Mouse (Mus musculus) neural tube, embryonic 10.5 days (tissue): ENCODE measurements around the gene Ttll3.

ENCODE experiments used
- DNase-seq: peaks from one replicate; pipeline ENCODE4 v3.0.0-alpha.2; 2017; ENCODE audit warnings: low spot score; ENCODE audit errors: extremely low spot score

The Ttll3 gene

DNA sequence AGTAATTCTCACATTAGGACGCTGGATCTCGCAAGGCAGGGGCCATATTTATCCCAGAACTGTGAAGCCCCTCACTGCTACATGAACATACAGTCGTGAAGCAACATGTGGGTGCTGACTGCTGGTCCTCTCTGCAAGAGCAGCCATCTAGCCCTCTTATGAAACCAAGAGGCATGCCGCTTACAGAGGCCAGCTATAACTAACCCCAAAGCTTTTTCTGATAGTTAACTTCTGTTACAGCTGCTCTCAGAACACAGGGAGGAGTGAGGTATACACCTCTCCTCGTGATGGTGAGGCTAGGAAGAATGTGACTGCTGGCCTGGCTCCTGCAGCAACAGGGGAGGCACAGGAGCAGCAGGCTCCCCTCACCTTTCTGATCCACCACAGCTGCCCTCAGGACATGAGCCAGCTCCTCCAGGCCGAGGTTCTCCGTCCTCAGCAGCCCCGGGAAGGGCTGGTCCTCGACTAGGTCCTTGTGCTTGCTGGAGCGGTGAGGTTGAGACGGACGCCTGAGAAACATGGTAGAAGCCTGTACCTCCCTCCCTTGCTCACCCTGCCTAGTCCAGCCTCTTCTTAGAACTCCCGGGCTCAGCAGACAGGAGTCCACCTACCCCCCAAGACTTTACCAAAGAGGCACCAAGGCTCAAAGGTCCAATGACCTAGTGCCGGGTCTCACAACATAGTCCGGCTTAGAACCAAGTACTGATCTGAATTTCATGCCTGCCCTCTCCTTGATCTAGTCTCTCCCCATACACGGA, 29.6 kb downstream of the Ttll3 start:
- DNase-seq, result no peak

DNA sequence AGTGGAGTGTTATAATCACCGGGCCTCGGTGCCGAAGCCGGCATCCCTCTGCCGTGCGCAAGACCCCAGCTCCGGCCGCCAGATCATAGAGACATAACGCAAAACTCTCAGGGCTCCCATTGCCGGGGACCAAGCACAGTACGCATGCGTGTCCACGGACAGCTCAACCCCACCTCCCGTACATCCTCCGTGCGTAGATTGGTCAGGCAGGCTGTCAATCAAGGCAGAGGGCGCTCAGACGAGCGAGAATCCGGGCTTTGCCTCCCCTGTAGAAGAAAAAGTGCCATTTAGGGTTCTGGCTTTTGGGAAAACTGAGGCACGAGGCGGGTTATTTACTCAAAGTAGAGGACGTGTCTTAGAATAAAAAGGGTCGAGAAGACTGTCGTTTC, 30.1 kb downstream of the Ttll3 start, which contains the start of gene Rpusd3:
Rpusd3 (minus strand) TSS at position 142 of the 389 bp plus-strand sequence.
- DNase-seq, result peak; percentile 97

- DNase-seq, result no peak
Measured at GRCm38 (mm10) chr6:113423000-113423399, 33.9 kb downstream of the Ttll3 start.

DNA sequence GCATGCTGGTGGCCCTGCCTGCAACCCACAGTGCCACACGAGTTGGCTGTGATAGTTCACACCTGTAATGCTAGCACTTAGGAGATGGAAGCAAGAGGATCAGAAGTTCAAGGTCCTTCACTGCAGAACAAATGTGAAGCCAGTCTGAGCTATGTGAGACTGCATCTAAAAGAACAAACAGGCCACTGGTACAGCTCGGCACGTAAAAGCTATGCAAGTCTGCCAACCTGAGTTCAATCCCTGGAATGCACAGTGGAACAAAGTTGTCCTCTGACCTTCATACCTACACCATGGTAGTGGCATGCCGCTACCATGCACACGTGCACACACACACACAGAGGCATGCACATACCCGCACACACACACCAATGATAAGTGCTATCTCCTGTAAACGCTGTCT, 35.1 kb downstream of the Ttll3 start:
- no peak for DNase-seq

DNA sequence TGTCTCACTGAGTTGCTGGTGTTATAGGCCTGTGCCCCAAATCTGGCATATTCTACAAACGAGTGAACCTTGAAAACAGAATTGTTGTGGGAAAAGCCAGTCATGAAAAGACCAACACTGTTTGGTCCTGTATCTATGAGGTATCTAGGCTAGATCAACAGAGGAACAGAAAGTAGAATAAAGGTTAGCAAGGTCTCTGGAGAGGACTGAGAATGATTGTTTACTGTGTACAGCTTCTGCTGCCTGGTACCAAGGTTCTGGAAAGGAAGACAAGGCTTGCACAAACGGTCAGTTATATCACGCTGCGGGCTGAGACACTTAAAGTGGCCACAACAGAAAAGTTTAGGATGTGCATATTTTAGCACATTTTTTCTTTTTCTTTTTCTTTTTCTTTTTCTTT, 37.6 kb downstream of the Ttll3 start:
- DNase-seq, result no peak

DNA sequence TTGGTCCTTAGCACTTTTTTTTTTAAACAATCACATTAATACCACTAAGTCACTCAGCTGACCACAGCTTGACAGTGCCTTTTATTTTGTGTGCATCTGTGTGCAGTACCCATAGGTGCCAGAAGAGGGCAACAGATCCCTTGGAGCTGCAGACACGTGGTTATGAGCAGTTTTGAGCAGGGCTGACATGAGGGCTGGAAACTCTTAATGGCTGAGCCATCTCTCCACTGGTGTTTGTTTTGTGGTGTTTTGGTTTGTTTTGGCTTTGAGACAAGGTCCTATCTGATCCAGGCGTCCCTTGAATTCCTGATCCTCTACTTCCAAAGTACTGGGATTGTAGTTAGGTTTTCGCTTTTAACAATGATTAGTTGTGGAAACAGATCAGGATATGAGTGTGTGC, 38.3 kb downstream of the Ttll3 start:
- peak; percentile 47 for DNase-seq

DNA sequence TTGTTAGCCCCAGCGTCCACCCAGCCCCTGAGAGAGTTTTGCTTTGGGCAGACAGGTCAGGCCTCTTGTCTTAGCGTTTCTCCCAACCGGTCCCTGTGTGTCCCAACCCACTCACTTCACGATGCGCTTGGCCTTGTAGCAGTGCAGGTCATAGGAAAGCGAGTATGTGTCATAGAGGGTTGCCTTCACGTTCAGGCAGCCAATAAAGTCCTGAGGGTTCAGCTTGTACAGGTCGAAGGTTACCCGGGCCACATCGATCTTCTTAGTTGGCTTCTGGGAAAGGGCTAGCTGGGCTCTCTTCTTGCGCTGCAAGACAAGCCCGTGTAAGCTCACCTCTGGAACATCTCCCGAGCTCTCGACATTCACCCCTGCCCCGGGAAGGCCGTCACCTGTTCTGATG, 38.9 kb downstream of the Ttll3 start:
- no peak for DNase-seq

DNA sequence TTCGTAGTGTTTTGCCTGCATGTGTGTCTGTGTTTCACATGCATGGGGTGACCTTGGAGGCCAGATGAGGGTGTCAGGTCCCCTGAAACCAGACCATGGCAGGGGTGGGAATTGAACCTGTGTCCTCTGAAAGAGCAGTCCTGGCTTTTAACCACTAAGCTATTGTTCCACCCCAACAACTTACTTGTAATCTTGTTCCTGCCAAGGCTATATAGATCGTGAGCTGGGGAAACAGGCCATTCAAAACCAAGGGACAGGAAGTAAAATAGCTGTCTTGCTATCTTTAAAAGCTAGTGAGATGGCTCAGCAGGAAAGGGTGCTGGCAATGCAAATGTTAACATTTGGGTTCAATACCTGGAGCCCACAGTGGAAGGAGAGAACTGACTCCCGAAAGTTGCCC, 40.9 kb downstream of the Ttll3 start:
- no peak for DNase-seq

DNA sequence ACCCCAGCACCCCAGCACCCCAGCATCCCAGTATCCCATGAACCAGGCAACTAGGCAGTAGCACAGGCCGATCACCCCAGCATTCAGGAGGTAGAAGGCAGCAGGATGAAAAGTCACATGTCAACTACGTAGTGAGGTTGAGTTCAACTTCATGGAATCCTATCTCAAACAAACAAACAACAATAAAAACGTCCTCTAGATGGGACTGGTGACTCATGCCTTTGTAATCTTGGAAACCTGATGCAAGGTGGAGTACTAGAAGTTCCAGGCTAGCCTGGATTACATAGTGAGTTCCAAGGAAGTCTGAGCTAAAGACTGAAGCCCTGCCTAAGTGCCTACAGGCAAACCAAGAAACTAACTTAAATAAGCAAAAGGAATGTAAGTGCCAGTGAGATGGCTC, 41.8 kb downstream of the Ttll3 start:
- no peak for DNase-seq

GRCm38 (mm10) chr6:113431801-113432200, 42.7 kb downstream of the Ttll3 start:
- no peak for DNase-seq

DNA sequence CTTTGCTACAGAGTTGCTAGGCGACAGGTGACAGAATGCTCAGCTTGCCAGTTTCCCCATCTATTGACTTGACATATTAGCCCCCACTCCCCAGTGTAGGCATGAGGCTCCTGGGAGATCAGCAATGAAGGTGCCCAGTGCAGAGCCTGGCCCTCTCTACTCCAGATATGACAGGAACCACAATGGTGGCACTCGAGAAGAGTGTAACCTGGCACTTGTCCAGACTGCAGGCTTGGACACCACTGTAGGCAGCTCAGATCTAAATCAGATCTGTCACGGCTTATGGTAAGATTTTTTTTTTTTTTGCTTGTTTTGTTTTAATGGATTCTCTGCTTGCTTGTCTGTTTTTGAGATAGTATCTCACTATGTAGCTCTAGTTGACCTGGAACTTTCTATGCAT, 44.6 kb downstream of the Ttll3 start:
- no peak for DNase-seq

DNA sequence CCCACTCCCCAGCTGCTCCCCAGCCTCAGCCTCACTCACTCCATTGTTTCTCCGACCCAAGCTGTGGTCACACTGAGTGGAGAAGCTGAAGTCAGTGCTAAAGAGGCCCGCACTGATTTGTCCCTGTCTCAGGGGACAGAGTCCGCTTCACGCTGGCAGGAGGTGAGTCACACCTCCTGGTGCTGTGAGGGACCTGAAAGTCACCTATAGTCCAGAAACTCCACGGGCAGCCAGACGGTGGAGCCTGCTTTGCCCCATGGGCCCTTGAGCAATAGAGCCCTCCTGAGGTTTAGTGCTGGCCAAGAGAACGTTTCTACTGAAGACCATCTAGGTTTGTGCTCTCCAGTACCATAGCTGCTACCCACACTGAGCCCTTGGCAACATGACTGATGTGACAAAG, 45.6 kb downstream of the Ttll3 start:
- no peak for DNase-seq

GRCm38 (mm10) chr6:113435664-113436205, 46.7 kb downstream of the Ttll3 start, which contains the start of gene Cidec:
Cidec (minus strand) TSS chr6:113435760.
- DNase-seq, result no peak

- DNase-seq, result no peak
Measured at GRCm38 (mm10) chr6:113437135-113437534, 48.1 kb downstream of the Ttll3 start.

DNA sequence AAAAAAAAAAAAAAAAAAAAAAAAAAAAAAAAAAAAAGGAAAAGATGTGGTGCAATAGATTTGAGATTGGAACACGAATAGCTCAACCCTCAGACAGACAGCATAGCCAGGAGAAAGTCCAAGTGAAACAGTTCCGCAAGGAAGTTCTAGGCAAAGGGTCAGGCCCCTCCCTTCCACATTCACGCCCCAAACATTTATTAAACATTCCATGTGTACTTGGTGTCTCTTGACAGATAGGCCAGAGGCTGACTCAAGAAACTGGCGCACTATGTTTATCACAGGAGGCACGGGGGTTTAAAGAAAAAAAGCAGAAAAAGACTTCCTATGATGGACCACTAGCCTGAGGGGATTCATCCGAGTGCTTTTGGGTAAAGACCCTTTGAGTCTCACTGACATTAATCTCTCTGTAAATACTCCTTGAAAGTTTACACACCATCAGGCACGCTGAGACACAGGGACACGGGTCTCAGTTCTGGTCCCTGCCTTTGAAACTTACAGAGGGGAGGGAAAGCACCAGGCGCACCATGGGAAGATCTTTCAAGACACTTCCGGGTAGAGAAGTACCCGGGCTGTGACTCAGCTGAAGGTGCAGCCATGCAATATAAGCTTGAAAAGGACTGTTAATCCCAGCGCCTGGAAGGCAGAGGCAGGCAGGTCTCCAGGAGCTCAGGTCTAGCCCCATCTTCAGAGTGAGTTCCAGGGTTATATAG, 49.8 kb downstream of the Ttll3 start:
- no peak for DNase-seq

DNA sequence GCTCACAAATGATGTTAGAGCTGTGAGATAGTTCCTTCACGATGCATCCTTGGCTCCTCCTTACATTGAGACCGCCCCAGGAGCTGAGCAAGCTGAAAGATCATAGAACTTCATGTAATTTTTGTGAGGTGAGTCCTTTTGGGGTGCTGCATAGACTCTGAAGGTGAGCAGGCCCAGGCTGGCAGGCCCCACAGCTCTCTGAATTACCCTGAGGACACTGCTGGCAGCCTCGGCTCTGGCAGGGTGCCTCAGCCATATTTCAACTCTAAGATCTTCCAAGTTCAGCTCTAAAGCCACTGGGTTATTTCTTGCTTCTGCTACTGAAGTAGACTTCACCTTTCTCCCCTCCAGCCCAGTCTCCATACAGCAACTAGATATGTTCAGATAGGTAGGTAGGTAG, 51.6 kb downstream of the Ttll3 start:
- no peak for DNase-seq

DNA sequence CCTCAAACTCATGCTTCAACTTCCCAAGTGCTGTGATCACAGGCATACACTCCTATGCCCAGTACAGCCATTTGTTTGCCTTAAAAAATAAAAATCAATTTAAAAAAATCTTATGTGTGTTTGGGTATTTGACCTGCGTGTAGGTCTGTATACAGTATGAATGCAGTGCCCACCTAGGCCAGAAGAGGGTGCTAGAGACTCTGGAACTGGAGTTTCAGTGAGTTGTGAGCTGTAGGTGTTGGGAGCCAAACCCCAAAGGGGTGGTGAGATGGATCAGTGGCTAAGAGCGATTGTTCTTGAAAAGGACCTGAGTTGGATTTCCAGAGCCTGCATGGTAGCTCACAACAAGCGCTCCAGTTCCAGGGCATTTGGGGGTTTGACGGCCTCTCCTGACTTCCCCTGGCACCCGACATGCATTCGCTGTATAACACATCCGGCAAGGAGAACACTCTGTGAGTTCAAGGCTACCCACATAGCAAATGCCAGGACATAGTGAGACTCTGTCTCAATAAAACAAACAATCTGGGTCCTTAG, 52.2 kb downstream of the Ttll3 start:
- DNase-seq, result peak; percentile 75

- DNase-seq, result no peak
Measured at GRCm38 (mm10) chr6:113442087-113442441, 53.0 kb downstream of the Ttll3 start.

DNA sequence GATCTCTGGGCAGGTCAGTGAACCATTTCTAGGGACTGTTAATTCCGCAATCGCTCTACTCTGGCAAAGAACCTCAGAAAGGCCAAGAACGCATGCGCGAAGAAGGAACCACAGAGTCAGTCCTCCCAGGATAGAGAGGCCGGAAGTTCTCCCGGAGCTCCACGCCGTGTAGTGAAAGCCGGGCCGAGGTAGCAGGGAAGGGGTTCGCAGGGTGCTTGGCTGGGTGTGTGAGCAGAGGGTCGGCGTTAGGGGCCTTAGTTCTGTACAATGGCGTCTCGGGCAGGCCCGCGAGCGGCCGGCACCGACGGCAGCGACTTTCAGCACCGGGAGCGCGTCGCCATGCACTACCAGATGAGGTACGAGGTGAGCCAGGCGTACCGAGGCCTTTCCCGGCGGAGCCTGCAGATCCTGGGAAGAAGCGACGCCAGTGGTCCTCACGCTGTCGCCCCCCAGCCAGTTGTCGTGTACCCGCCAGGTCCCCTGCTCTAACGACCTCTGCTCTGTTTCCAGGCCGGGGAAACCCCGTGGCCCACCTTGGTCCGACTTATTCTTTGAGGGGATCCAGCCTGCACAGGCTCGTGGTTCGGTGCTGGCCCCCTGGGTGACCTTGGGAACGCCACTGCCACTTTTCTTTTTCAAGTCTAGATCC, 53.5 kb downstream of the Ttll3 start, which contains the start of gene Jagn1:
Jagn1 (plus strand) TSS at position 128 of the 649 bp plus-strand sequence.
- DNase-seq, result peak; percentile 96

- no peak for DNase-seq
Measured at GRCm38 (mm10) chr6:113443091-113443490, 54.0 kb downstream of the Ttll3 start.

DNA sequence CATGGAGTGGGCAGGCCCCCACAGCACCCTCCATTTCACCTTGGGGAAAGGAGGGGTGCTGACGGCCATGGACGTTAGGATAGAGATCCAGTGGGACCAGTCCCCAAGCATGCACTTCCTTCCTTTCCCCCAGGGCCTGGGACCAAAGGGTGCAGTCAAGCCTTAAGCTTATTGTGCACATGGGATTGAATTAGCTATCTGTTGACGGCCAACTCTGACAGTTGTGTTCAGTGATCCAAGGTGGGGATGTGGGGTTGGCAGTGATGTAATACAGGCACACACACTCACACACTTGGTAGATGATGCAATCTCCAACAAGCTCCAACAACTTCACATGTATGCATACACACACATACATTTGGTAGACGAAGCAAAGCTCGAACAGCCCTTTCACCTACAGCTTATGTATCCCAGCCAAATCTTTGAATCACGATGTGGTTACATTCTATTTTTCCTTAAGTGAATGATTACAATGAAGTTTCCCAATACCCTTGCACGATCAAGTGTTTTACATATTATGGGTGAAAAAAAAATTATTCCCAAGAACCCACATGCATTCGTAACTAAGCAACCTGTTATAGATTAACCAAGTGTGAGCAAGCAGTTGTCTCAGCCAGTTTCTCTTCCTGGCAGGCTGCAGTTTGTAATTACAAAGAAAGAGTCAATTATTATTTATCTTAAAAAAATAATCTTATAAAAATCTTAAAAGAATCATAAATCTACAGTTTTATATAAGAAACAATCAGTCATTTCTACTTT, 55.3 kb downstream of the Ttll3 start:
- DNase-seq, result no peak
